Mouse (Mus musculus) kidney, postnatal 4 days (tissue): Measurements from ENCODE around the gene Slit1.

Experiments
- DNase-seq, 2 experiments: peaks; one replicate each; pipeline ENCODE4 v3.0.0; 2021; ENCODE audit warnings: mixed read lengths in 2 of 2

Gene Slit1

GRCm38 (mm10) chr19:41743396-41743795 is at the start of gene Slit1:
Gene Slit1 (minus strand): TSS chr19:41743665.
- DNase-seq: peak; percentile 34 to 55

GRCm38 (mm10) chr19:41792934-41793486 is 49.5 kb upstream of the Slit1 start:
- DNase-seq: no peak

GRCm38 (mm10) chr19:41791384-41791783 is 47.9 kb upstream of the Slit1 start:
- no peak for DNase-seq

- DNase-seq: no peak
Observed at GRCm38 (mm10) chr19:41789110-41789961, 45.9 kb upstream of the Slit1 start.

- no peak for DNase-seq
Observed at GRCm38 (mm10) chr19:41786896-41787295, 43.4 kb upstream of the Slit1 start.

GRCm38 (mm10) chr19:41777514-41777913 is 34.0 kb upstream of the Slit1 start:
- DNase-seq: peak in 1 of 2 experiments; percentile 32

GRCm38 (mm10) chr19:41768711-41769110 is 25.2 kb upstream of the Slit1 start:
- DNase-seq: no peak

- DNase-seq: no peak
Observed at GRCm38 (mm10) chr19:41766628-41767027, 23.2 kb upstream of the Slit1 start.

- peak; percentile 92 to 93 for DNase-seq
Observed at GRCm38 (mm10) chr19:41763870-41764660, 20.6 kb upstream of the Slit1 start.

GRCm38 (mm10) chr19:41761529-41761928 is 18.1 kb upstream of the Slit1 start:
- peak; percentile 70 to 77 for DNase-seq

- no peak for DNase-seq
Observed at GRCm38 (mm10) chr19:41759765-41760164, 16.3 kb upstream of the Slit1 start.

GRCm38 (mm10) chr19:41759270-41759669 is 15.8 kb upstream of the Slit1 start:
- no peak for DNase-seq

- DNase-seq: no peak
Observed at GRCm38 (mm10) chr19:41754760-41755159, 11.3 kb upstream of the Slit1 start.

GRCm38 (mm10) chr19:41751906-41752305 is 8.4 kb upstream of the Slit1 start:
- DNase-seq: no peak

GRCm38 (mm10) chr19:41747436-41747835 is 4.0 kb upstream of the Slit1 start:
- DNase-seq: no peak

- DNase-seq: peak; percentile 61 to 76
Observed at GRCm38 (mm10) chr19:41745941-41746557, 2.6 kb upstream of the Slit1 start.

- no peak for DNase-seq
Observed at GRCm38 (mm10) chr19:41738896-41739295, 4.6 kb downstream of the Slit1 start.

GRCm38 (mm10) chr19:41738429-41738805 is 5.0 kb downstream of the Slit1 start:
- no peak for DNase-seq

GRCm38 (mm10) chr19:41737657-41738428 is 5.6 kb downstream of the Slit1 start:
- DNase-seq: peak; percentile 13 to 24

- peak; percentile 34 to 58 for DNase-seq
Observed at GRCm38 (mm10) chr19:41734685-41735084, 8.8 kb downstream of the Slit1 start.

GRCm38 (mm10) chr19:41725491-41725890 is 18.0 kb downstream of the Slit1 start:
- DNase-seq: no peak

GRCm38 (mm10) chr19:41724831-41725470 is 18.5 kb downstream of the Slit1 start:
- peak; percentile 29 to 36 for DNase-seq
